Mouse (Mus musculus) heart, embryonic 15.5 days (tissue): ENCODE data around the gene Elf4. TPM values are rescaled to one million over a fixed set of nuclear protein-coding genes. Genes with fewer than 3 reads are reported as not detected.
"Not testable (repeated sequence)": the region's sequence is repeated elsewhere in the genome, so short reads cannot be mapped to it uniquely, and the experiment has no call there.

Experiments used
- ATAC-seq: fragments of 200-750 bp; cut with Nextera tagmentation; replicated peaks from 2 replicates; pipeline ENCODE4 v1.8.0; 2017; ENCODE audit warnings: low read depth, moderate TSS enrichment; ENCODE audit not compliant: insufficient number of reproducible peaks, insufficient read depth, low FRiP score
- H3K27ac ChIP-seq: fragments of 300-500 bp; sonication (generic); 2 replicates; pipeline ENCODE4 v1.5.1; 2015; ENCODE audit warnings: mild to moderate bottlenecking, inconsistent platforms
- H3K27me3 ChIP-seq: fragments of 300-500 bp; sonication (generic); 2 replicates; pipeline ENCODE4 v1.6.1; 2015; ENCODE audit warnings: inconsistent platforms
- H3K36me3 ChIP-seq: fragments of 300-500 bp; sonication (generic); 2 replicates; pipeline ENCODE4 v1.6.1; 2015; ENCODE audit warnings: mild to moderate bottlenecking, inconsistent platforms
- H3K4me1 ChIP-seq: fragments of 300-500 bp; sonication (generic); replicated peaks from 2 replicates; pipeline ENCODE4 v1.6.1; 2015; ENCODE audit warnings: inconsistent platforms
- H3K4me2 ChIP-seq: fragments of 300-500 bp; sonication (generic); 2 replicates; pipeline ENCODE4 v1.6.1; 2015; ENCODE audit warnings: inconsistent platforms, mild to moderate bottlenecking, moderate library complexity
- H3K4me3 ChIP-seq: fragments of 300-500 bp; sonication (generic); 2 replicates; pipeline ENCODE4 v1.5.1; 2015; ENCODE audit warnings: mild to moderate bottlenecking, inconsistent platforms
- H3K9ac ChIP-seq: fragments of 300-500 bp; sonication (generic); 2 replicates; pipeline ENCODE4 v1.6.1; 2015; ENCODE audit warnings: mild to moderate bottlenecking, inconsistent platforms
- H3K9me3 ChIP-seq: fragments of 300-500 bp; sonication (generic); replicated peaks from 2 replicates; pipeline ENCODE4 v1.6.1; 2016; ENCODE audit warnings: inconsistent platforms
- WGBS: fragments of 180-500 bp; shearing (Covaris S2); methylation state at CpG from one replicate; pipeline ENCODE4 v1.1.7; 2015; ENCODE audit warnings: mixed read lengths; 5-methylcytosine and 5-hydroxymethylcytosine counted together
- polyA plus RNA-seq: library from polyadenylated mRNA; unstranded; fragments of >200 nt; fragmentation: Nextera tagmentation; extraction: Ambion mirVana; gene quantifications from 2 replicates; pipeline ENCODE4 v1.2.1, GENCODE M21; 2015

Gene Elf4
- polyA plus RNA-seq, 1 experiment from 2014 or later, result 8.4 TPM

GRCm38 (mm10) chrX:48436082-48436481 is 26.9 kb downstream of the Elf4 start:
- WGBS, result 82% methylated on average over 6 of the region's 7 CpGs
- not testable (repeated sequence) for H3K4me2 ChIP-seq, H3K9me3 ChIP-seq, ATAC-seq, H3K36me3 ChIP-seq, H3K27ac ChIP-seq, H3K27me3 ChIP-seq, H3K9ac ChIP-seq, H3K4me3 ChIP-seq
- H3K4me1 ChIP-seq, result peaks cover 21% of the 10 kb centered on the region

GRCm38 (mm10) chrX:48435477-48435900 is 27.4 kb downstream of the Elf4 start:
- H3K36me3 ChIP-seq, result no peaks in the 10 kb centered on the region
- no peak overlapping the region for H3K9ac ChIP-seq
- peaks cover 21% of the 10 kb centered on the region for H3K4me1 ChIP-seq
- H3K27me3 ChIP-seq, result no peaks in the 10 kb centered on the region
- WGBS, result 58% methylated on average over 9 of the region's 9 CpGs
- no peak for ATAC-seq
- no peaks in the 10 kb centered on the region for H3K9me3 ChIP-seq
- no peak overlapping the region for H3K4me3 ChIP-seq
- H3K4me2 ChIP-seq, result no peak overlapping the region
- no peak overlapping the region for H3K27ac ChIP-seq

GRCm38 (mm10) chrX:48434251-48434650 is 28.7 kb downstream of the Elf4 start:
- no peak for ATAC-seq
- H3K9ac ChIP-seq, result no peak overlapping the region
- 67% methylated on average over 1 of the region's 1 CpGs for WGBS

GRCm38 (mm10) chrX:48433527-48433899 is 29.4 kb downstream of the Elf4 start:
- H3K4me3 ChIP-seq, result no peak overlapping the region
- peak overlapping the region; percentile 24; the same call in 1 of the 2 replicates for H3K27ac ChIP-seq
- H3K9ac ChIP-seq, result no peak overlapping the region
- H3K4me2 ChIP-seq, result no peak overlapping the region
- peaks cover 16% of the 10 kb centered on the region for H3K4me1 ChIP-seq
- H3K27me3 ChIP-seq, result no peaks in the 10 kb centered on the region
- peak; percentile 54 for ATAC-seq
- 30% methylated on average over 6 of the region's 6 CpGs for WGBS
- no peaks in the 10 kb centered on the region for H3K36me3 ChIP-seq
- H3K9me3 ChIP-seq, result no peaks in the 10 kb centered on the region

More at GRCm38 (mm10) chrX:48434251-48434650, 28.7 kb downstream of the Elf4 start:
- H3K4me2 ChIP-seq, result no peak overlapping the region
- H3K27me3 ChIP-seq, result no peaks in the 10 kb centered on the region
- no peak overlapping the region for H3K4me3 ChIP-seq
- no peak overlapping the region for H3K27ac ChIP-seq
- peaks cover 19% of the 10 kb centered on the region for H3K4me1 ChIP-seq
- no peaks in the 10 kb centered on the region for H3K36me3 ChIP-seq
- no peaks in the 10 kb centered on the region for H3K9me3 ChIP-seq

GRCm38 (mm10) chrX:48432599-48433526 is 30.1 kb downstream of the Elf4 start:
- Histone ChIP-seq H3K27me3 (no peaks in the 10 kb centered on the region), H3K4me2 (no peak overlapping the region), H3K36me3 (no peaks in the 10 kb centered on the region), H3K4me3 (no peak overlapping the region), H3K27ac (peak overlapping the region; percentile 24; the same call in 1 of the 2 replicates), H3K9ac (no peak overlapping the region), H3K4me1 (peaks cover 22% of the 10 kb centered on the region), H3K9me3 (no peaks in the 10 kb centered on the region)
- ATAC-seq, result no peak
- 62% methylated on average over 15 of the region's 15 CpGs for WGBS

GRCm38 (mm10) chrX:48429538-48429937 is 33.4 kb downstream of the Elf4 start:
- no peaks in the 10 kb centered on the region for H3K27me3 ChIP-seq
- no peak overlapping the region for H3K9ac ChIP-seq
- WGBS, result 34% methylated on average over 6 of the region's 6 CpGs
- H3K36me3 ChIP-seq, result no peaks in the 10 kb centered on the region
- H3K9me3 ChIP-seq, result no peaks in the 10 kb centered on the region
- H3K4me2 ChIP-seq, result no peak overlapping the region
- H3K27ac ChIP-seq, result 0 out of 2 replicates have a peak overlapping the region, but pooled peaks have one; percentile 27
- H3K4me1 ChIP-seq, result peaks cover 33% of the 10 kb centered on the region
- peak; percentile 25; the same call in 1 of the 2 replicates for ATAC-seq
- no peak overlapping the region for H3K4me3 ChIP-seq

DNA sequence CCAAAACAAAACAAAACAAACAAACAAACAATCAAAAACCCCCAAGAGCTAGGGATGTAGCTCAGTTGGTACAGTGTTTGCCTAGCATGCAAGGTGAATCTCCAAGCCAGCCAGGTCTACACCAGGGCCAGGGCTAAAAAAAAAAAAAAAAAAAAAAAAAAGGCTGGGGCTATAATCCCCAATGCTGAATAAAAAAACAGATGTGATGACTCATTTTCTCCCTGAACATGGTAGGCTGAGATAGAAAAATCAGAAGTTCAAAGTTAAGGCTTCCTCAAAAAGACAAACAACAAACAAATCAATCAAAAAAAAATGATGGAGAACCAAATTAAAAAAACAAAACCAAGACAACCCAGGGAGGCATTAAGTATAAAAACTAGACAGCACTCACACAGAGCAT is 33.8 kb downstream of the Elf4 start:
- H3K36me3 ChIP-seq, result no peaks in the 10 kb centered on the region
- H3K4me2 ChIP-seq, result no peak overlapping the region
- H3K9ac ChIP-seq, result no peak overlapping the region
- H3K27me3 ChIP-seq, result no peaks in the 10 kb centered on the region
- H3K9me3 ChIP-seq, result no peaks in the 10 kb centered on the region
- ATAC-seq, result no peak
- peaks cover 38% of the 10 kb centered on the region for H3K4me1 ChIP-seq
- no peak overlapping the region for H3K27ac ChIP-seq
- no peak overlapping the region for H3K4me3 ChIP-seq

- no peak overlapping the region for H3K4me3 ChIP-seq
- H3K27ac ChIP-seq, result 0 out of 2 replicates have a peak overlapping the region, but pooled peaks have one; percentile 54
- H3K4me2 ChIP-seq, result no peak overlapping the region
- no peaks in the 10 kb centered on the region for H3K27me3 ChIP-seq
- H3K4me1 ChIP-seq, result peaks cover 40% of the 10 kb centered on the region
- H3K36me3 ChIP-seq, result no peaks in the 10 kb centered on the region
- ATAC-seq, result no peak
- H3K9me3 ChIP-seq, result no peaks in the 10 kb centered on the region
- whole genome bisulfite sequencing, result 74% methylated on average over 8 of the region's 8 CpGs
- no peak overlapping the region for H3K9ac ChIP-seq
Observed at GRCm38 (mm10) chrX:48428642-48429041, 34.3 kb downstream of the Elf4 start.

DNA sequence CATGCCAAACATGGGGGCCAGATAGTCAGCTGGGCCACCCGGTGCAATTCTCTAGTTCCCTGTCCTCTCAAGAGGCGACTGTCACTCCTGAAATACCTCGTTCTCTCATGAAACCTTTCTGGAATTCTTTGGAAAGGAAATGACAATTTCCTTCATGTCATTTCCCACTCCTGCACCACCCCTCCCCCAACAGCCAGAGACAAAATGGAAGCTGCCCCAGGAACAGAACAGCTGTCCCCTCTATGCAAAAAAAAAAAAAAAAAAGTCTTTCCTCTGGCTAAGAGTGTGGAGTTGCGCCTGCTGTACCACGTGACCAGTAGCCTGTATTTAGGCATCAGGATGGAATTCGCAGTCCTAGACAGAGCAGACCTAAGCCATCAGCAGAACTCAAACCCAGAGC is 34.7 kb downstream of the Elf4 start:
- 52% methylated on average over 6 of the region's 6 CpGs for WGBS
- Histone ChIP-seq H3K27me3 (no peaks in the 10 kb centered on the region), H3K36me3 (no peaks in the 10 kb centered on the region), H3K4me3 (no peak overlapping the region), H3K4me1 (peaks cover 36% of the 10 kb centered on the region), H3K9ac (no peak overlapping the region), H3K9me3 (no peaks in the 10 kb centered on the region), H3K4me2 (no peak overlapping the region), H3K27ac (peak overlapping the region; percentile 54)
- 0 out of 2 replicates have a peak, but pooled peaks have one; percentile 35 for ATAC-seq

GRCm38 (mm10) chrX:48425280-48425679 is 37.7 kb downstream of the Elf4 start:
- Histone ChIP-seq H3K36me3 (peaks cover 2% of the 10 kb centered on the region; the same call in 1 of the 2 replicates), H3K9me3 (no peaks in the 10 kb centered on the region), H3K27ac (peak overlapping the region; percentile 20; the same call in 1 of the 2 replicates), H3K4me3 (no peak overlapping the region), H3K9ac (no peak overlapping the region), H3K27me3 (no peaks in the 10 kb centered on the region), H3K4me2 (peak overlapping the region; percentile 40; the same call in 1 of the 2 replicates), H3K4me1 (peaks cover 32% of the 10 kb centered on the region)
- no peak for ATAC-seq
- WGBS, result 55% methylated on average over 7 of the region's 7 CpGs

DNA sequence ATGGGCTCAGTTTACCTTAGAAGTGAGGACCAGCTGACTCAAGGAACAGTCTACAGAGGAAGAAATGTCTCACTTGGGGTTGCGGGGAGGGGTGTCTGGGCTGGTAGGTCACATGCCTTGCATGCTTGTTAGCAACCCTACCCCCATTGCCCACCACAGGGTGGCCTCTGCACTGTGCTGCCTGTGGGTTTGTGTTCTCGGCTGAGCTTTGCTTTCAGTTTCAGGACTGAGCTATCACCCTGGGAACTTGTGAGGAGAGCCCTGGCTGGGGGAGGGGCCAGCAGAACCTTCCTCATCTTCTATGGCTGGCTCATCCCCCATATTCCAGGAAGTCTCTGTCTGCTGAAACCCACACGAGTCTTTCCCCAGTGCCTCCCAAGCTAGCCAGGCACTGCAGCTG is 38.3 kb downstream of the Elf4 start:
- peaks cover 5% of the 10 kb centered on the region; the same call in 1 of the 2 replicates for H3K36me3 ChIP-seq
- peak; percentile 41; the same call in 1 of the 2 replicates for ATAC-seq

More for the DNA sequence above, 38.3 kb downstream of the Elf4 start:
- Histone ChIP-seq H3K4me3 (peak overlapping the region; percentile 19; the same call in 1 of the 2 replicates), H3K4me1 (peaks cover 32% of the 10 kb centered on the region), H3K27me3 (no peaks in the 10 kb centered on the region), H3K9ac (no peak overlapping the region), H3K4me2 (peak overlapping the region; percentile 40), H3K27ac (peak overlapping the region; percentile 20), H3K9me3 (no peaks in the 10 kb centered on the region)
- 32% methylated on average over 3 of the region's 3 CpGs for WGBS
